Mouse (Mus musculus): Measurements from ENCODE around the gene Hivep3. TPM values are rescaled to one million over a fixed set of nuclear protein-coding genes. Genes with fewer than 3 reads are reported as not detected.

Gene Hivep3
- total RNA-seq, 2 experiments from 2014 or later = 10.6 to 12.0 TPM

DNA sequence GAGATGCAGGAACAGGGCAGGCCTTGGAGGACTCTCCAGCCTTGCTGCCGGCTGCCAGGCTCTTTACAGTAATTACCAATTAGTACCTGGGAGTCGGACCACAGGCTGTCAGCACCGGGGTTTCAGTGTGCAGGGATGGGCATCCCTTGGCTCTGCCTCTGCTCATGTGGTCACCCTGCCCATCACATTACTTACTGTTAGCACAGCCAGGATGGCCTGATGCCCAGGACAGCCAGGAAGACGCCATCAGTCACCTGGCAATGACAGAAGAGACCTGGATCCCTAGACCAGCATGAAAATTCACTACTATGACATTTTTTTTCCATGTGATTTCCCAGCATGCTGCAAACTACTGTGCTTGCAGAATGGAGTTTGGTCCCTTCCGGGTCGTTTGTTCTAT, 238.8 kb downstream of the Hivep3 start:
- no peak for DNase-seq (ENCODE audit: low spot score in 2 of 2)

DNA sequence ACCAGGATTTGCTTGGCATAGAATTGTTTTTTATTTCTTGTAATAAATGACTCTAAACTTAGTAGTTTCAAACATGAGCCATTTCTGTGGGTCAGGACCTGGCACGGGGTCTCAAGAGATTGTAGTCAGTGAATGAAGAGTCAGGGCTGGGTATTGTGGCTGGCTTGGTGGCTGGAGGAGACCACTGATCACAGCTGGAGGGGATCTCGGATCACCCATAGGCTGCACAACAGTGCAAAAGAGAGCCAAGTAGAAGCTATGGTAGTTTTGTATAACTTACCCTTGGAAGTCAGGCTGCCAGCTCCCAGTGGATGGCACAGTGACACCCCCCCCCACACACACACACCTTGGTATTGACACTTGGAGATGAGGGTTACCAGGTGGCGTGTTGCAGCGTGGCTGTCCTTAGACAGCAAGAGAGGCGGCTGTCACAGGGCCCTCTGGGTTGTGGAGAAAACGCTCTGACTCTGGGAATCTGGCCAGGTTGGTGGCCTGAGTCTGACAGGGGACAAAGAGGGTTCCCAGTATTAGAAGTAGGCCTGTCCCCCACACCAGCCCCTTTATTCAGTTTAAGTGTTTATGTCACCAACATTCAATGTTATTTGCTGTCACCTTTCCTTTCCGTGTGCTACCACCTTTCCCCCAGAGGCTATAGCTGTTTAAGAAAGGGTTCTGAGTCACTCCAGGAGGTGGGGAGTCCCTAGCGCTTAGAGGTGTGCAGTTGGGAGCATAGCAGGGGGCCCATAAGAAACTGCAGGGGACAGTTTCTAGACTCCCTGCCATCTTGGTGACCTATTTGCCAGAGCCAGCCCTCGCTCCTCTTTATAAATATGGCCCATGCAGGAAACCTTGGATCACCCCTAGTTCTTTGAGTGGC, 240.4 kb downstream of the Hivep3 start:
- DNase-seq (ENCODE audit: low spot score in 2 of 2) = no peak

DNA sequence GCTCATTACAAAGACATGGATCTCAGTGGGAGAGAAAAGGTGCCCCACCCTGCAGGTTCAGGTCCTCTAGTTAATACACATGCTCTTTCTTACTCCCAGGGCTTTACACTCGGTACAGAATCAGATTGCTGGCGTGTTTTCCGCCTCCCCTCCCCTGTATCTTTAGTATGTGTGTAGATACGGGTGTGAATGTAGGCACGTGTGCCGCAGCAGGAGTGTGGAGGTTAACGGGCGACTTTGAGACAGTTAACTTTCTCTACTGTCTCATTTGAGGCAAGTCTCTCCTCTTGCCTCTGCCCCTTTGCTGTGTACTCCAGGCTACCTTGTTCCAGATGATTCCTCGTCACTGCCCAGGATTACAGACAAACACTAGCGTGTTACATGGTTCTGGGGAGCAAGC, 241.7 kb downstream of the Hivep3 start:
- DNase-seq (ENCODE audit: low spot score in 2 of 2) = no peak

GRCm38 (mm10) chr4:119975822-119976221, 242.2 kb downstream of the Hivep3 start:
- DNase-seq (ENCODE audit: low spot score in 2 of 2) = no peak

DNA sequence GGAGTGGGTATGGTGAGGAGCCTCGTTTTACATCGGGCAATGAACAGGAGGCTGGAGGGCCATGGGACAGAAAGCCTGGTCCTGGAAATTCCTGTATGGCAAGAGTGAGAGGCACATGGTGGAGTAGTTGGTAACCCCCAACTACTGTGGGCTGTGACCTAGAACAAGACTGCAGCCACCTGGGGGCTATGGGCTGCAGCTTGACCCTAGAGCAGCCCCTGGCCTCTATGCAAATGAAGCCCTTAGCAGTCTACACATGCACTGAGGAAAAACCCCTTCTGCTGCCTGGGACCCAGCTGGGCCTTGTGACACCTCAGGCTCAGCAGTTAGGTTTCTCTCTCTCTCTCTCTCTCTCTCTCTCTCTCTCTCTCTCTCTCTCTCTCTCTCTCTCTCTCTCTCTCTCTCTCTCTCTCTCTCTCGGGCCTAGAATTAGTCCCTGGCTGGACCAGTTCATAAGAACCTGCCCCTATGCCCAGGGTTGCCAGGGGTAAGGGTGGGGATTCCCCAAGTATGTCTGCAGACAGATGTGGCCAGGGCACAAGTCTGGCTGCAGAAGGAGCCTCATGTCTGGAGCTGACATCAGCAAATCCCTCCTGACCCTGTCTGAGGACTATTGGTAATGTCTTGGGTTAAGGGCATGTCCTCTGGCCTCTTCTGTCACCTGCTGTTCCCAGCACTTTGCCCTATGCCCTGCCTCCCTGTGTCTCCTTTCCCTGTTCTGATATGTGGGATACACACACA, 243.0 kb downstream of the Hivep3 start:
- no peak for DNase-seq (ENCODE audit: low spot score in 2 of 2)

DNA sequence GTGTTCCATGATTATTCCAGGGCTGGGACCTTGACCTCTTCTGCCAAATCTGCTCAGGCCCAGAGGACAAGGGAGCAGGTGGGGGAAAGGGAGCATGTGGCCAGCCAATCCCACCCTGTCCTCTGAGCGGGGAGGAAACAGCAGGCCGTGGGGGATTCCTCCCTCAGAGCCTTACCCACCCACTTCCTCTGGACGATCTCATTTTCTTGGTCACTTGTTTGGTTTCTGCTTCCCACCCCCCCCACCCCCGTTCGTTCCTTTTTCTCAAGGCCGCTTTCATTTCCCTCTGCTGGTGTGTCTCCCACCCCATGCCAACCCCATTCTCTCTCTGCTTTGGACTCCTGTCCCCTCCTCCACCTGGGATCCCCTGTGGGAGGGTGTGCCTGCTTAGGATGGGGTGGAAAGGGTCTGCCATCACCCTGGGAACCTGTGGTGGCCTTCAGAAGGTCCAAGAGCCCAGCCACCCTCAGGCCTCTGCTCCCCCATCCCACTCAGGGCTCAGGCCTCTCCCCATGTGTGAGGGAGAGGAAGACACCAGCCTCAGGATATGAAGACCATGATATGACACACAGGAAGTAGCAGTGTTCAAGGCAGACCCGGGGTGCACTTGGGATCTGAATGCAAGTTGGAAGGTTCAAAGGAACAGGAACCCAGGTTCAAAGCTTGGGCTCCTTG, 244.4 kb downstream of the Hivep3 start:
- no peak for DNase-seq (ENCODE audit: low spot score in 2 of 2)

DNA sequence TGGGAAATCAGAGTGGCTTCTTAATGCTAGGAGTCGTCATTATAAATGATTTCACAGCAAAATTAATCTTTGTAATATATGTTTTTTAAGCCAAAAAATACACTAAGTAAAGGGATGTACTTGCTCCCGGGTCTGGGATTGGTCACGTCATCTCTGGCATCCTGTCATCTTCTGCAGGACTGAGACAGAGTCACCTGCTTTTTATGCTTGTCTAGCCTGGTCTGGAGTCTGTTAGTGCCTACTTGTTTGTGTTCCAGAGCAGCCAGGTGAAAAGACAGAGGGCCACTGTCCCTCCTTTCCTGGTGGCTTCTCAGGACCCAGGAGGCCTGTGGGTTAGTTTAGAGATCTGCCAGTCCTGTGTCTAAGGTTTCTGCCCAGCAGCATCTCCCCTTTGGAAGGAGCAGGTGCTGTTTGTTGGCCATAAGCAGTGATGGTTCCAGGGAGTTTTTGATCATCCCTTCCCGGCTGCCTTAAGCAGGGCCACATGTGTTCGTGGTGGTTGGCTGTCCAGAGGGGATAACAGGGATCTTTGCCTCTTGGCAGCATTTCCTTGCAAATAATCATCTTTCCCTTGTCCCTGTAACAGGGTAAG, 245.8 kb downstream of the Hivep3 start:
- DNase-seq (ENCODE audit: low spot score in 2 of 2) = no peak

GRCm38 (mm10) chr4:119979918-119980317, 246.3 kb downstream of the Hivep3 start:
- no peak for DNase-seq (ENCODE audit: low spot score in 2 of 2)

DNA sequence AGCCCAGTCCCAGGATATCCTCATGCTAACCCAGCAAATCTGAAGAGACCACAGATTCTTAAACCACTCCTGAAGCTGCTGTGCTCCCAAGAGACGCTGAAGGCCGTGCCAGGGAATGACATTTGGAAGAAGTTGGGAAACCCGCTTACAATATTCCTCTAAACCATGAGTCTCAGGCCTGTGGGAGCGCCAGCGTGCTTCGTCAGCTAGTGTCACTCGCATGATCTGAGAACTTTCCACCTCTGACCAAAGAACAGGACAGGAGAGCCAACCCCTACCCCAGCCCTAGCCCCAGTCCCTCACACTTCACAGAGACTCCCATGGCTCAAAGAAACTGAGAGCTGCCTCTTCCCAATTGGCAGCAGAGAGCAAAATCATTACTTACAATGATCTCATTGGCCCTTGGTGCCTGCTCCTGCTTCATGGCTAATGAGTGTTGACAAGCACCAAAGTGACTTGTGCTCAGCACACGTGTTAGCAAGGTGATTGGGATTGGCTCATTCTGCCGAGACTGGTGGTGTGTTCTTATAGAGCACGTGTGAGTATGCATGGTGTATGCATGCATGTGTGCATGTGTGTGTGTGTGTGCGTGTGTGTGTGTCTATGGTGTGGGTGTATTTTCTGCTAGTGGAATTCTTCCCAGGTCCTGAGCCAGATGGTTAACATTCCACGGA, 247.6 kb downstream of the Hivep3 start:
- DNase-seq (ENCODE audit: low spot score in 2 of 2) = no peak

DNA sequence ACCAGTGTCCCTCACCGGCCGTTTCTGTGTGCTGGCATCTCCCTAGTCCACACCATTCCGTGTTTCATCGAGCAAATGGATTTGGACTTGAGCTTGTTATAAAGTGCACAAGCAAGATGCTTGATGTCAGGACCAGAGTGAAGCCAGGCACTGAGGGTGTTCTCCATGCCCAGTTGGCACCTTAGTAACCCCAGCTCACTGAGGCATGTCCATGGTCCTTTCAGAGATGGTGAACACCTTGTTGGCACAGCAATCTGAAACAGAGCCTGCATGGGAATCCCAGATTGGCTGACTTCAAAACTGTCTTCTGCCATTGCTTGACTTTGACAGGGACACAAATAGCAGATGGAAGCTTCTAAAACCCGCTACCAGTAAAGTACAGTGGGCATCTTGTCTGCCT, 252.5 kb downstream of the Hivep3 start:
- DNase-seq (ENCODE audit: low spot score in 2 of 2) = no peak

DNA sequence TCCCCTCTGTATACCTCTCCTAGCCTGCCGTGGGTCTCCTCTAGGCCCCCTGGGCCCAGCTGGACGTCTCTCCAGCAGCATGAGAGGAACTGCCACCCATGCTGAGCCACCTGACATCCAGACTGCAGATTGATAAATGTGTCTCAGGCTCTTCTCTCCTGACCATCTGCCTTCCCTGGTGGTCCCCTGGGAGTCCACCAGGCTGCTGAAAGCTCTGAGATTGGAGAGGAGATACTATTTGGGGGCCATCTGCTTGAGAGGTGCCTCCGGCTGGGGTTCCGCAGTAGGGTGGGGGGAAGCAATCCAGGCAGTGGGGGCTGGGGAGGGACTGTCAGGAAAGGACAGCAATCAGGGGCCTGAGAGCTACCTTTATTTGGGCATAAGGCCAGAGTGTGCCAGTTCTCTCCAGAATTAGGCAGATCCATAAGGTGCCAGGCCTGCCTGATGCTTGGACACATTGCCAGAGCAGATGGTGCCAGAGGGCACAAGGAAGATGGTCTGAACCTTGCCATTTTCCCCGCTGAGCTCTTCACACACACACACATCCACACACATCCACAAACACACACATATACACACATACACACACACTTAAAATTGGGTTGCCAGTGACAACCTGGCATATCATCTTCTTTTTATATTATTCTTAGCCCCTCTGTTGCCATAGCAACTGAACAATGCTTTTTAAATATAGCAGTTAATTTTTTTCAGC, 253.2 kb downstream of the Hivep3 start:
- no peak for DNase-seq (ENCODE audit: low spot score in 2 of 2)

GRCm38 (mm10) chr4:119987376-119988087, 253.9 kb downstream of the Hivep3 start:
- DNase-seq (ENCODE audit: low spot score in 2 of 2) = no peak

DNA sequence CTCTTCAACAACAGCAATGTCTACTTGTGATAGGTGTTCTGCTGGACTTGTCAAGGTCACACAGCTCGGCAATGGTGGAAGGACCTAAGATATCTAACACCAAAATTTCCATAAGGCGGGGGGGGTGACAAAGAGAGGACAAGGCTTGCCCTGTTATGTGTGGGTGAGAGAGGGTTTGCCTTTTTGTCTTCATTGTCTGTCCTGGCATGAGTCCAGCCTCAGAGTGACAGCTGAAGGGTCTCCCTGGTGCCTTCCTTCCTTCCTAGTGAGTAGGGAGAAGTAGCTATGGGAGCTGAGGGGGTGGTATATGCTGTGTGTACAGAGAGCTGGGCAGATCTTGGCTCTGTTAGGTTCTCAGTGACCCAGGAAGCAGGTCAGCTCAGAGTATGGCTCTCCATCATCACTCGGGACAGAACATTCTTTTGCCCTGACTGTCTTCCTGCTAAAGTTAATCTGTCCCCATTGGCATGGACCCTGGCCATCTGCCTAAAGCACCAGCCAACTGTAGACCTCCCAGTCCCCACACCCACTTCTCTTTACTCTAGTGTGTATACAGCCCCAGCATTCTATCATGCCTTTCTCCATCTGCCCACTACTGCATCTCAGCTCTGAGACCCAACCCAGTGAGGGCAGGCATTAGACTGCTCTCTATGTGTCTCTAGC, 255.6 kb downstream of the Hivep3 start:
- DNase-seq (ENCODE audit: low spot score in 2 of 2) = no peak

GRCm38 (mm10) chr4:119990346-119990745, 256.8 kb downstream of the Hivep3 start:
- no peak for DNase-seq (ENCODE audit: low spot score in 2 of 2)

GRCm38 (mm10) chr4:119990841-119991240, 257.3 kb downstream of the Hivep3 start:
- DNase-seq (ENCODE audit: low spot score in 2 of 2) = no peak

- DNase-seq (ENCODE audit: low spot score in 2 of 2) = no peak
These were observed 258.2 kb downstream of the Hivep3 start for GRCm38 (mm10) chr4:119991758-119992157.

DNA sequence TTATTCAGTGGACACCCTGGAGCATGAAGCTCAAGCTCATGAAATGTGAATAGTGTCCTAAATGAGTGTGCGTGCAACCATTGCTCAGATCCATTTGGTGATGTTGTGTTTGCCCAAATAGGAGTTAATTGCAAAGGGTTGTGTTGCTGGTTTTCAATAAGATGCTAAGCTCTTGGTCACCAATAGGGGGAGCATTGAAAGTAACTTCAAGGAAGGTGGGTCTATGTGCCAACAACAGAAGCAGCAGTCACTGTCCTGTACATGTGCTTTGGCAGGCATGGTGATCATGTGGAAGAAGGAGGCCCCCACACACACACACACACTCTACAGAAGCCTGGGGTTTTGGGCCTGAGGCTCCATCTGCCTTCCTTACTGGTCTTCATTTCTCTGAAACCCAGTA, 262.8 kb downstream of the Hivep3 start:
- no peak for DNase-seq (ENCODE audit: low spot score in 2 of 2)

GRCm38 (mm10) chr4:119997351-119997750, 263.8 kb downstream of the Hivep3 start:
- no peak for DNase-seq (ENCODE audit: low spot score in 2 of 2)

DNA sequence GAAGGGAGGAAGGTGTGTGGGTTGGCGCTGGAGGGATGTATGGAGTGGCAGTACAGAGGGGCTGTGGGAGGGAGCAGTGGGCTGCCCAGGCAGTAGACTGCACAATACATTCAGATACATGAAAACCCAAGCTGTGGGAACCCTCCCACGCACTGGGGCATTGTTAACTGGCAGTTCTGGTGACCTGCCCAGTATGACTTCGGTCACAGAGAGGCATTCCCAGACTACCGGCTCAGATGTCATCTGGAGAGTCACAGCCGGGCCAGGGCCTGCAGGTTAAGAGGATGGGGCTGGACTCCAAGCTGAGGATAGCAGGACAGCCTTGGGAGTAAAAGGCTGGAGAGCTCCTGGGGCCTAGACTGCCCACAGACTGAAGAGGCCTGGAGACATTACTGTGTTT, 265.3 kb downstream of the Hivep3 start:
- DNase-seq (ENCODE audit: low spot score in 2 of 2) = no peak
